Mouse (Mus musculus): Measurements from ENCODE around the gene Rab43.

DNA sequence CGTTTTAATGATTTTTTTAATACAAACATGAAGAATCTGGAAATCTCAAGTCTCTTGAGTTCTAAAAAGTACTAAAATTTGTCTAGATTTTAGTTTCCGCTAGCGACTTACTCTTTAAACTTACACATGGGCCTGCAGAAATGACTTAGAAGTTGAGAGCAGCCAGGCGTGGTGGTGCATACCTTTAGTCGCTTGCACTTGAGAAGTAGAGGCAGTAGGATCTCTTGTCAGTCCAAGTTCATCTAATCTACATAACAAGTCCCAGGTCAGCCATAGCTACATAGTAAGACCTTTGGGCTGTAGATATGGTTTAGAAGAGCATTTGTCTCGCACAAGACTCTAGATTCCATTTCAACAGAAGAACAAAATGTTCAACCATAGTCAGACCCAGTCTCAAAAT, 39.9 kb upstream of the Rab43 start:
- no peak for TF ChIP-seq GATA1 (IDR thresholded peaks at IDR 0.05; ENCODE audit: borderline replicate concordance, low read length)
- TF ChIP-seq FLI1 (IDR thresholded peaks at IDR 0.05; ENCODE audit: low read length), result no peak

Measured in megakaryocyte, embryonic 14.5 days (primary cell).